Mouse (Mus musculus): ENCODE data around the gene Krt42.

DNA sequence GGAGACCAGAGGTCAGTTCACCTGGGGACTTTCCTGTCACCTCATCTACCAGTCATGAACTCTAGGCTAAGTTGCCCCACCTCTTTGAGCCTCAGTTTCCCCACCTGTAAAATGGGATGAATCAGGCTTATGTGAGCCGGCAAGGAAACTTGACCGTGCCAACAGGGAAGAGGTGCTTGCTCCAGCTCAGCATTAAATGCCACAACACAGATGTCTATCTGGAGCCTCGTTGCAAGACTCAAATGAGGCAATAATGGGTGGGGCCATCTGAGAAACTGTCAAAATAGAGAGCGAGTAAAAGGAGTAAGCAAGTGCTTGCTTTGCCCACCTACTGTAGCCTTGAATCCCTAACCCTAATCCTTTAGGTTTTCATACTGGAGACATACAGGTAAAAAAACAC is 50.4 kb downstream of the Krt42 start:
- TF ChIP-seq POLR2A (IDR thresholded peaks at IDR 0.05; ENCODE audit: extremely low read depth, insufficient read depth, low read length) (no peak), CTCF (IDR thresholded peaks at IDR 0.05; ENCODE audit: extremely low read depth, insufficient read depth, low read length) (no peak)

Data from cortical plate, adult 2 months (tissue).